Mouse (Mus musculus) embryonic facial prominence, embryonic 15.5 days (tissue): Measurements from ENCODE around the gene Mef2c. TPM values are rescaled to one million over a fixed set of nuclear protein-coding genes. Genes with fewer than 3 reads are reported as not detected.

Experiments
- ATAC-seq: fragments of 200-750 bp; cut with Nextera tagmentation; 2 replicates; pipeline ENCODE4 v1.8.0; 2017; ENCODE audit warnings: low read depth, moderate TSS enrichment; ENCODE audit not compliant: insufficient number of reproducible peaks, low FRiP score, low TSS enrichment
- H3K27ac ChIP-seq: fragments of 300-500 bp; sonication (generic); replicated peaks from 2 replicates; pipeline ENCODE4 v1.5.1; 2015; ENCODE audit warnings: mild to moderate bottlenecking, inconsistent platforms
- H3K27me3 ChIP-seq: fragments of 300-500 bp; sonication (generic); 2 replicates; pipeline ENCODE4 v1.6.1; 2015; ENCODE audit warnings: inconsistent platforms
- H3K36me3 ChIP-seq: fragments of 300-500 bp; sonication (generic); 2 replicates; pipeline ENCODE4 v1.6.1; 2015; ENCODE audit warnings: mild to moderate bottlenecking, inconsistent platforms
- H3K4me1 ChIP-seq: fragments of 300-500 bp; sonication (generic); 2 replicates; pipeline ENCODE4 v1.6.1; 2015; ENCODE audit warnings: inconsistent platforms
- H3K4me2 ChIP-seq: fragments of 300-500 bp; sonication (generic); replicated peaks from 2 replicates; pipeline ENCODE4 v1.6.1; 2015; ENCODE audit warnings: mild to moderate bottlenecking, inconsistent platforms
- H3K4me3 ChIP-seq: fragments of 300-500 bp; sonication (generic); replicated peaks from 2 replicates; pipeline ENCODE4 v1.5.1; 2015; ENCODE audit warnings: mild to moderate bottlenecking, inconsistent platforms
- H3K9ac ChIP-seq: fragments of 300-500 bp; sonication (generic); 2 replicates; pipeline ENCODE4 v1.6.1; 2015; ENCODE audit warnings: inconsistent platforms
- H3K9me3 ChIP-seq: fragments of 300-500 bp; sonication (generic); replicated peaks from 2 replicates; pipeline ENCODE4 v1.6.1; 2016; ENCODE audit warnings: inconsistent platforms
- WGBS: fragments of 180-500 bp; shearing (Covaris S2); methylation state at CpG from one replicate; pipeline ENCODE4 v1.1.7; 2015; 5-methylcytosine and 5-hydroxymethylcytosine counted together
- polyA plus RNA-seq: library from polyadenylated mRNA; unstranded; fragments of >200 nt; fragmentation: Nextera tagmentation; extraction: Ambion mirVana; gene quantifications from 2 replicates; pipeline ENCODE4 v1.2.1, GENCODE M21; 2015

The Mef2c gene
- polyA plus RNA-seq, 1 experiment from 2014 or later, result 166 TPM

GRCm38 (mm10) chr13:83484721-83485369 lies 19.0 kb upstream of the Mef2c start:
- Histone ChIP-seq H3K36me3 (no peaks in the 10 kb centered on the region), H3K4me2 (no peak overlapping the region), H3K4me3 (no peak overlapping the region), H3K4me1 (no peaks in the 10 kb centered on the region), H3K27me3 (no peaks in the 10 kb centered on the region), H3K27ac (no peak overlapping the region), H3K9me3 (no peaks in the 10 kb centered on the region), H3K9ac (no peak overlapping the region)
- WGBS, result 52% methylated on average over 7 of the region's 7 CpGs
- ATAC-seq, result no peak

- no peaks in the 10 kb centered on the region for H3K36me3 ChIP-seq
- ATAC-seq, result no peak
Measured at GRCm38 (mm10) chr13:83492051-83492450, 11.8 kb upstream of the Mef2c start.

DNA sequence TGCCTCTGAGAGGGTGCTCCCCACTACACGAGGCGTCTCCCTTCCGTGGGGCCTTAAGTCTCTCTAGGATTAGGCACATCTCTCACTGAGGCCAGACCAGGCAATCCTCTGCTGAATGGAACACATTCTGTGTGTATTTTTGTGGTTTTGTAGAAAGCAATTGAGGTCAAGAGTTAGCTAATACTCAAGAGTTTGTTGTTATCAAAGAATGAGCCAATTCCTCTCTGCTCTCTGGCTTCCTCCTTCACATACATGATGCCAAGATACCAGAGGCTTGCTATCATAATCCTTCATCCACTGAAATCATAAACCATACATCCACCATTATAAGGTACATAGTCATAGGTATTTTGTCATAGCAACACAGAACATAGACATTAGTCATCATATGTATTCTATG lies 6.1 kb upstream of the Mef2c start:
- Histone ChIP-seq H3K4me1 (no peaks in the 10 kb centered on the region), H3K9me3 (no peaks in the 10 kb centered on the region), H3K4me3 (no peak overlapping the region), H3K4me2 (no peak overlapping the region), H3K27me3 (no peaks in the 10 kb centered on the region), H3K27ac (no peak overlapping the region), H3K9ac (no peak overlapping the region), H3K36me3 (no peaks in the 10 kb centered on the region)
- no peak for ATAC-seq
- 86% methylated on average over 3 of the region's 3 CpGs for WGBS

More at GRCm38 (mm10) chr13:83492051-83492450, 11.8 kb upstream of the Mef2c start:
- no peak overlapping the region for H3K9ac ChIP-seq
- H3K9me3 ChIP-seq, result no peaks in the 10 kb centered on the region
- WGBS, result 38% methylated on average over 3 of the region's 3 CpGs
- H3K4me2 ChIP-seq, result no peak overlapping the region
- H3K27ac ChIP-seq, result no peak overlapping the region
- H3K27me3 ChIP-seq, result no peaks in the 10 kb centered on the region
- no peaks in the 10 kb centered on the region for H3K4me1 ChIP-seq
- H3K4me3 ChIP-seq, result no peak overlapping the region

DNA sequence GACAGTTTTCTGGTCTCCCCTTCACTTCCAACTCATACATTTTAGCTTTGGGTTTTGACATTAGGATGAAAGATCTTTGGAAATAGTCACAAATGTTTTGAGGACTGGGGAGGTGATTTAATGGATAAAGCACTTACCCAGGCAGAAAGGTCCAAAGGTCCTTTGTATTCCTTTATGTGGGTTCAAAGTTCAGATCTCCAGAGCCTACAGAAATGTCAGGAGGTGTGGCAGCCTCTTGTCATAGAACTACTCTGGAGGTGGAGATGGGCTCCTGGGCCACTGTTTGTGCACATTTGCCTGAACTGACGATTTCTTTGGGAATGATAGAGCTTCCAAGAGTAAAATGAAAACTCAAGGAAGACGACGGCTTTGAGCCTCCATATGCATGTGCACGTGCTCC lies 4.3 kb upstream of the Mef2c start:
- Histone ChIP-seq H3K4me2 (no peak overlapping the region), H3K36me3 (no peaks in the 10 kb centered on the region), H3K4me1 (0 out of 2 replicates have a peak, but pooled peaks cover 3% of the 10 kb centered on the region), H3K9me3 (no peaks in the 10 kb centered on the region), H3K27me3 (no peaks in the 10 kb centered on the region), H3K9ac (no peak overlapping the region), H3K27ac (no peak overlapping the region), H3K4me3 (no peak overlapping the region)
- ATAC-seq, result no peak
- 81% methylated on average over 4 of the region's 4 CpGs for WGBS

DNA sequence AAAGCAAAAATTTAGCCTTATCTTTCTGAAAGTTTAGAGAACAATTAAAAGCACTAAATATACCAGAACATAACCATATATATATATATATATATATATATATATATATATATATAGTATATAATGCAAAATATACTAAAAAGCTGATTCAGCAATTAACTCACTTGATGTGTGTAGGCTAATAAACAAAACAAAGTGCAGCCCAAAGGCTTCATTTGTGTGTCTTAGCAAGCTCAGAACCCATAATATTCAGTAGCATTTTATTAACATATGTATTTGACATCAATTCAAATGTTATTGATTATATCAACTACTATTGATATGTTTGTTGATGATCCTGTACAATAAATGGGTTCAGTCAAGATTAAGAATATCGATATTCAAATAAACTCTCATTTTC lies 3.9 kb downstream of the Mef2c start:
- H3K36me3 ChIP-seq, result no peaks in the 10 kb centered on the region
- H3K27me3 ChIP-seq, result no peaks in the 10 kb centered on the region
- H3K4me1 ChIP-seq, result 0 out of 2 replicates have a peak, but pooled peaks cover 3% of the 10 kb centered on the region
- H3K9me3 ChIP-seq, result no peaks in the 10 kb centered on the region
- H3K4me3 ChIP-seq, result no peak overlapping the region
- 94% methylated on average over 1 of the region's 1 CpGs for WGBS
- no peak overlapping the region for H3K27ac ChIP-seq
- no peak overlapping the region for H3K4me2 ChIP-seq
- no peak overlapping the region for H3K9ac ChIP-seq
- ATAC-seq, result no peak

- no peaks in the 10 kb centered on the region for H3K9me3 ChIP-seq
- no peak overlapping the region for H3K27ac ChIP-seq
- no peaks in the 10 kb centered on the region for H3K27me3 ChIP-seq
- no peak overlapping the region for H3K4me3 ChIP-seq
- H3K4me2 ChIP-seq, result no peak overlapping the region
- no peaks in the 10 kb centered on the region for H3K4me1 ChIP-seq
- no peak for ATAC-seq
- no peaks in the 10 kb centered on the region for H3K36me3 ChIP-seq
- WGBS, result 40% methylated on average over 4 of the region's 4 CpGs
- no peak overlapping the region for H3K9ac ChIP-seq
Measured at GRCm38 (mm10) chr13:83515013-83515547, 11.2 kb downstream of the Mef2c start.

DNA sequence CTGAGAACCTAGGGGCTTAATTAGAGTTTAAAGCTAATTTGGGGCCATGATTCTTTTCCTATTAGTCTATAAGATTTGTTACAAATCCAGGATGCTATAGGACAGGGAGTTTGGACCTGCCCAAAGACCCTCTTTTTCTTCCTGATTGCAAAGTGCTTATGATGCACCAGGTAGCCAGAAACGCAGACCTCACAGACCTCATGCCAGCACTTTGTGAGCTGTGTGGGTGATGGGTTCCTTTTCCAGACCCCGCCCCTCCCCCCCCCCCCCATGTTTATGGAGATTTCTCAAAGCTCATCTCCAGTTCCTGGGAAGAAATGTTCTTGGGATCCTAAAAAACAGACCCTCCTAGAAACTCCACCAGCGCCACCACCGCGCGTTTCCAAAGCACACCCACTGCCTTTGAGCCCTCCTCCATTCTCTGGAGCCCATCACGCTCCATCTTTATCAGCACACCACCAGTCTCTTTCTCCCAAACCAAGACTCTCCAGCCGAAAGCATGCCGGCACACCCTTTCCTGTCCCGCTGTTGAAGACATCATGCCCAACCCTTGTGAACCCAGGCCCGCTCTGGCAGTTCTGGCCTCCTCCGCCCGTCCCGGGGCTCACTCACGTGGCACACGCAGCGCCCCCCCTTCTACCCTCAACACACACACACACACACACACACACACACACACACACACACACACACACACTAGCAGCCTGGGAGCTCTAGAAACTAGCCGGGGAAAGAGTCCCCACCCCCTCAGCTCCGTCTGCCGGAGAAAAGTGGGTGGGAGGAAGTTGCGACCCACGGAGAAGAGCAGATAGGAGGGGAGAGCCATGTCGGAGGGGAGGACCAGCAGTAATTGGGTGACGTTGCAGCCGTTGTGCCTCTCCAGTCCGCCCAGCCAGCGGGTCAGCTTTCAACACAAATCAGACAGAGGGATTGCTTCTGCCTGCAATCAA lies 14.1 kb downstream of the Mef2c start:
- Histone ChIP-seq H3K4me2 (peak overlapping the region; percentile 49), H3K9me3 (no peaks in the 10 kb centered on the region), H3K4me3 (peak overlapping the region; percentile 47), H3K4me1 (no peaks in the 10 kb centered on the region), H3K36me3 (no peaks in the 10 kb centered on the region), H3K27me3 (no peaks in the 10 kb centered on the region), H3K27ac (peak overlapping the region; percentile 69), H3K9ac (0 out of 2 replicates have a peak overlapping the region, but pooled peaks have one; percentile 7)
- ATAC-seq, result peak; percentile 88
- WGBS, result 2% methylated on average over 26 of the region's 27 CpGs

DNA sequence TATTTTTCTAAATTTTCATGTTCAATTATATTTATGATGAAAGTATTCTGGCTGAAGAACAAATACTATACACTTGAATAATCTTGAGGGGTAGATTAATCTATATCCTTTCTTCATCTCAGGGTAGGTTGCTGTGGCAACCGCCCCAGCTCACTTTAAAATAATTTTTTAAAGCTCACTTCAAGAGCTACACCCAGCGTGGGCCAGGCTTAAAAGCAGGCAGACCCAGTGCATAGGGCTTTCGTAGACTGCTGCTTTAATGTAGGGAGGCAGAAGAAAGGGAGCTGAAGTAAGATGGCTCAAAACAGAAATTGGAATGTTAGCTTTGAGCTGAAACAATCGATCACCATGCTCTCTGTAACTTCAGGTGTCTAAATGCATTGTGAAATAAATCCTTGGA lies 17.0 kb downstream of the Mef2c start:
- 60% methylated on average over 4 of the region's 4 CpGs for WGBS
- Histone ChIP-seq H3K9ac (no peak overlapping the region), H3K9me3 (no peaks in the 10 kb centered on the region), H3K4me1 (no peaks in the 10 kb centered on the region), H3K27ac (no peak overlapping the region), H3K27me3 (no peaks in the 10 kb centered on the region), H3K36me3 (no peaks in the 10 kb centered on the region), H3K4me2 (no peak overlapping the region), H3K4me3 (no peak overlapping the region)
- ATAC-seq, result no peak

DNA sequence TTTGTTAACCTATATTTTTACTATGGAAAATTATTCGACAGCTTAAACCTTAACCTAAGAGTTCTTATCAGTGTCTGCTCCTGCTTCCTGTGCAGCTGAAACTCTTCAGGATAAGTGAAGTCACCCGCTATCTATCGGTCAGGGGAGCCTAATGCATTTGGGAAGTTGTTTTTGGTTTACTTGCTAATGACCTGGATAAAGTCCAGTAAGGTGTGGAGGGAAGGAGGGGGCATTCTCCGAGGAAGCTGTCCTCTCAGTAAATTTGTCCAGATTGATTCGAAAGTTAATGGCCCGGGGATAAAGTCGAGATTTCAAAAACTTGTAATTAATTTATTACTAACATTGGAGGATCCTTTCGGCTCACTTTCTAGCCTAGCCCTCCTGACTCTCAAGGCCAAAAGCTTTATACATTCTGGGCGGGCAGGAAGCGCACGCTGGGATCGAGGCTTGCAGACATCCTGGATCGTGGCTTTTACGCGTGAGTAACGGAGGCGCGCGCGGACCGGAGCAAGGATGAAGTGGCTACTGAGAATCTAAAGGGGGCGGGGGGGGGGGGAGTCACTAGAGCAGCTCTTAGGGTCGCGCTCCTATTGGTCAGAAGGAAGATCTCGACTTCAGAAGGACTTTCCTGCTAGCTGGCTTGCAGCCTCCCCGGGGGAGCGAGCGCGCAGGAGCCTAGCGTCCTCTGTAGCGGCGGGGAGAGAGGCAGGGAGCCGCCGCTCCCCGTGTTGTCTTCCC lies 19.6 kb downstream of the Mef2c start:
- peak overlapping the region; percentile 68 for H3K4me3 ChIP-seq
- H3K9ac ChIP-seq, result peak overlapping the region; percentile 35; the same call in 1 of the 2 replicates
- peak overlapping the region; percentile 92 for H3K27ac ChIP-seq
- H3K4me2 ChIP-seq, result peak overlapping the region; percentile 62
- ATAC-seq, result peak; percentile 63
- H3K4me1 ChIP-seq, result no peaks in the 10 kb centered on the region
- WGBS, result 5% methylated on average over 35 of the region's 35 CpGs
- no peaks in the 10 kb centered on the region for H3K36me3 ChIP-seq
- no peaks in the 10 kb centered on the region for H3K9me3 ChIP-seq
- H3K27me3 ChIP-seq, result no peaks in the 10 kb centered on the region

- H3K9me3 ChIP-seq, result no peaks in the 10 kb centered on the region
- H3K27ac ChIP-seq, result peak overlapping the region; percentile 92
- H3K4me1 ChIP-seq, result no peaks in the 10 kb centered on the region
- under 1% methylated on average over 43 of the region's 43 CpGs for WGBS
- peak overlapping the region; percentile 68 for H3K4me3 ChIP-seq
- peak; percentile 85 for ATAC-seq
- peak overlapping the region; percentile 35 for H3K9ac ChIP-seq
- H3K27me3 ChIP-seq, result no peaks in the 10 kb centered on the region
- peak overlapping the region; percentile 62 for H3K4me2 ChIP-seq
- H3K36me3 ChIP-seq, result no peaks in the 10 kb centered on the region
Measured at GRCm38 (mm10) chr13:83524159-83524901, 20.5 kb downstream of the Mef2c start.
